Mouse (Mus musculus) right cerebral cortex, postnatal 25 days (tissue): ENCODE data around the gene Mmgt2.
"Not testable (repeated sequence)": the region's sequence is repeated elsewhere in the genome, so short reads cannot be mapped to it uniquely, and the experiment has no call there.

Experiments
- DNase-seq: peaks from one replicate; pipeline ENCODE4 v3.0.0; 2022

Mmgt2 gene

DNA sequence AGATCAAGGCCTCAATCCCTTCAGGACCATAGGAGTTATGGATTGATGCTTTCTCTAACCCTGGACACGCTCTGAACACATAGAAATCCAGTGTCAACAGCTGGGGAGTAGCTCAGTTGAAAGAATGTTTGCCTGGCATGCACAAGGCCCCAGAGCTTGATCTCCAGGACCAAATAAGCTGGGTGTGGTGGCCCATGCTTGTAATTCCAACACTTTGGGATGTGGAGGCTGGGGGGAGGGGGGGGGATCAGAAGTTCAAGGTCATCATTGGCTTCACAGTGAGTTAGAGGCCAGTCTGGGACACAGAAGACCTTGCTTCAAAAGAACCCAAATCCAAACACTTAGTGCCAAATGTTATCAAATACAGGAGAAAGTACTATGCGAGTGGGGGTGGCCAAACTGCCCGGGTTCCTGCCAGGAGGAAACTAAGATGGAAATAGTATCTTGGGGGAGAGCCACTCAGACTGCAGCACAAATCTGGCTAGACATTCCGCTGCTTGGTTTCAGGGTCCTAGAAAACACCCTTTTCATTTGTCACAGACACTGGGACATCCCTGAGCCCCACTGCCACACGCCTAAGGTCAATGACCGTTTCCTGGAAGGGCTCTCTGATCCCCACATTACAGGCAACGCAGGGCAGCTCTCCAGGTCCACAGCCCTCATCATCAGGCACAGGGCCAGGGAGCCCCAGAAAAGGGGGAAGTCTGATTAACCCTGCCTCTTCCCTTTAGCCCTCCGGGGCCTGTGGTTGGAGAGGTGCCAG, 2.6 kb upstream of the Mmgt2 start:
- peak; percentile 49 for DNase-seq

DNA sequence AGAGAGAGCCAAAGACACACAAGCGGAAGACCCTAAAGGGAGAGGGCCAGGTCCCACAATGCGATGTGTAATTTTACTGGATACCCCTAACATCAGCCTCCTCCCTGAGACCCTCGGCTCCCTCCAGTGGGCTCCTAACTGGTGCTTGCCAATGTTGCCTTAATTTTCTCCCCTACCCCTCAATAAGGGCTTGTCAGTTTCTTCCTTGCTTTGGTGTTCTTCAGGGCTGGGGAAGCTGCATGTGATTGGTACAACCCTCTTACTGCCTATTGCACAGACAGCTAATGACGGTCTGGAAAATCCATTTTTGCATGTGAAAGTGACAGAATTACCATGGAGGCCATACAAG, 2.0 kb upstream of the Mmgt2 start:
- DNase-seq = no peak

DNA sequence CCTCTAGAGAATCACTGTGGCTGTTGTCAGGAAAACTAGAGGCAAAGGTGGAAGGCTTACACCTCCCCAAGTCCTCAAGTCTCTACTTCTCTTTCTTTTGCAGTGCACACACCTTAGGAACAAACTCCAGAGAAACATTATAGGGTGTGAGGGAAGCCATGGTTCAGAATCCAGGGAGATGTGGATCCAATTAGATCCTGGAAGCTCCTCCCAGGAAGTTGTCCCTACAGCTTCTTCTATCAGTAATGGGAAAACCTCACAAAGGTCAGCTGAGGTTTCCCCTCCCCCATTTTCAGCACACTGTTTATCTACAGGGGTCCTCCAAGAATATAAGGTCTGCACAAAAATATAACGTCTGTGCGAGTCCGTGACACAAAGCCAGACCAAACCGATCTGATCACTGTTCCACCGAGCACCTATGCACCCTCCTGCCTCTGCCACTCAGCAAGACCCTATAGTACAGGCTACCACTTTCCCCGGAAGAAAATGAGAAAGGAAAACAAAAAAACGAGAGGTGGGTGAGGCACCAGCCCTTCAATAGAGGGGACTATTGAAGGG, 1.4 kb upstream of the Mmgt2 start:
- DNase-seq = no peak

DNA sequence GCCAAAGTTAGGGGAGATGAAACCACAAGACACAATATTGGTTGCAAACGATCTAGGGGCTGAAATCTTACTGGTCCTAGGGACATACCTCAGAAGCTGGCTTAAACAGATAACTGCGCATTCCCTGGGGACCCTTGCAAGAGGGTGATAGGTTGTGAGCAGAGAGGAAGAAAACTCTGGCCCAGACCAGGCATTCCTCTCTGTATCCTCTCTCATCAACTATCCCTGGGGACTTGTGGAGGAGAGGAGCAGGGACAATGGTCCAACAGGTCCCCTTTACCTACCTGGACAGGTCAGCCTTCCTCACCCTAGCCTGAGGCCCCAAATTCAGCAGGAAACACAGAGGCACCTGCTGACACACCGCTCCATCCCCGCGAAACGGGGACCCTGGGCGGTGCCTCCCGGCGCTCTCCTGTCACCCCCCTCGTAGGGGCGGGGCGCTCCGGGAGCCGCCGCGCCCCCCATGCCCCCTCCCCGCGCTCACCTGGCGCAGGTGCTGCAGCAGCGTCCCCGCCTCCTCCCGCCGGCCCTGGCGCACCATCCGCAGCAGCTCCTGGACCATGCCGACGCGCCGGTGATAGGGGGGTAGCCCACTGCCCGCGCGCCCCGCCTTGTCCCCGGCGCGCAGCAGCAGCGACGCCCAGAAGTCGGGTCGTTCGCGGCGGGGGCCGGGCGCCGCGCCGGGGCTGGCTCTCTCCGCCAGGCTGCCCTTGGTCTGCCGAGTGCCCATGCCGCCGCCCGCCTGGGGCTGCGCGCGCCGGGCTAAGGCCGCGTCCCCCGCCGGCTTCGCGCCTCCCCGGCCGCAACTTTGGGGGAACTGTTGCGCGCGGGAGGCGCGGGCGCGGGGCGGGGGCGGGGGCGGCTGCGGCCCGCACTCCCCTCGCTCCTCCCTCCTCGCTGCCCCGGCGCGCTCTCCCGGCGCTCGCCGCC, 538 bp upstream of the Mmgt2 start, which contains the start of gene Lrrc75a:
Gene Lrrc75a, minus strand, starts transcription at position 863 of the 930 bp plus-strand sequence.
- DNase-seq = peak; percentile 55

DNA sequence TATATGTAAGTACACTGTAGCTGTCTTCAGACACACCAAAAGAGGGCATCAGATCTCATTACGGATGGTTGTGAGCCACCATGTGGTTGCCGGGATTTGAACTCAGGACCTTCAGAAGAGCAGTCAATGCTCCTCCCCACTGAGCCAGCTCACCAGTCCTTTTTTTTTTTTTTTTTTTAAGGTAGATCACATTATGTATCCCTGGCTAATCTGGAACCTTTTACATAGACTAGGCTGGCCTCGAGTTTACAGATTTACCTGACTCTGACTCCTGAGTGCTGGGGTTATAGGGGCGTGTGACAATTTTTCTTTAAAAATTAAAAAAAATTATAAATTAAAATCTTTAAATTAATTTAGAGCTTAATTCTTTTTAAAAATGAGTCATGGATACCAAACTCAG, 1.3 kb downstream of the Mmgt2 start:
- DNase-seq = not testable (repeated sequence)

DNA sequence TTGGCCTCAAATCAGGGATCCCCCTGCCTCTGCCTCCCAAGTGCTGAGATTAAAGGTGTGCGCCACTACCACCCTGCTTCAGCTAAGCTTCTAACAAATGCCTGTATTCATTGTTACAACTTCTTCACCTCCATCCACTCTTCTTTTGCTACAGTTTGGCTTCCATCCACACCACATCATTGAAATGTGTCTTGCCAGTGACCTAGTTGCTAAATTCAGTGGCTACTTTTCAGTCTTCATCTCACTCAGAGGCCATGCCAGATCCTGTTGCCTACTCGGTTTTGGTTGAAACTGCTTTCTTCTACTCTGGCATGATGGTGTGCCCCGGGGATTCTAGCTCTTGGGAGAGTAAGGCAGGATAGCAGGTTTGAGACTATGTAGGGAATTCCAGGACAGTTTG, 3.1 kb downstream of the Mmgt2 start:
- no peak for DNase-seq

DNA sequence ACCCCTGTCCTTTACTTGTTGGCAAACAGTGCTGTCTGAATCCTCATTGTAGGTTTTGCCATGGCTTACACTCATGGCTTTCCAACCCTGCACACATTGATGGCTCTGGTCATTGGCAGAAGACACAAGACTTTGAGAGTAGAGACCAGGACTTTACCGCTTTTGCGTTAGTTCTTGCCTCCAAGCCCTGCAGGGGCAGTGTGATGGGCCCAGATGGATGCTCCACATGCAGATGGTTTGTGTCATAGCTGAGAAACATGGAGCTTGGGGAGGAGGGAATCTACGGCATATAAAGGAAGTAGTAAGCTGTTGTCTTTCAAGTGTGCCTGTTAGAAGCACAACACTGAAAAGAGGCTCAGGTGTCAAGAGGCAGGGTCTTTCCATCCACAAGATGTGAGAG, 3.6 kb downstream of the Mmgt2 start:
- no peak for DNase-seq

DNA sequence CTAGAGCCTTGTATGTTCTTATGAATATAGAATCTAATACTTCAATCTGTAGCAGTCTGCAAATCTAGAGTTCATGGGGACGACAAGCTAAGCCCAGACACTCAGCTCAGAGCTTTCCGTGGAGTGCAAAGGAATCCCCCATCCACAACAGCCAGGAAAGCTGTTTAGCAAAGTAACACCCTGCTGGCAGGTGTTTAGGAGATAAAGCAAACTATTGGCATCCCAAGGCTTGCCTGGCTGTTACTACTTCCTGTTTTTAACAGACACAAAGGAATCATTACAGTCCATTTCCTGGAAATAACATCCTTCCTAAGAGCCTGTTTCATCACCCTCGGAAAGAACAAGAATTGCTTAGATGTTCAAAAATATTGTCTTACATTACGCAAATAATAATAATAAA, 12.4 kb downstream of the Mmgt2 start:
- no peak for DNase-seq

DNA sequence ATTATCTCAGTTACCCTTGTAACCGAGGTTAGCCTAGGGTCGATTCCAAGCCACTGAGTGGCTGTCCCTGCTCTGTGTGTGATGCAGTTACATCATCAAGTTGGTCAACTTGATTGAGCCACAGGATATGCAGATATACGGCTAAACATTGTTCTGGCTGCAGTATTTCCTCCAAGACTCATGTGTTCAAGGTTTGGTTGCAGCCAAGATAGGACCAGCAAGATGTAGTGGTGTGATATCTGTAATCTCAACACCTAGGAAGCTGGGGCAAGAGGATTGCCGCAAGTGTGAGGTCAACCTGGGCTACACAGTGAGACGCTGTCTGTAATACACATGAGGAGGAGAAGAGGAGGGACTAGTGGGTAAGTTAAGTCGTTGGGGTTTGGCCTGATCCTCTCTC, 15.8 kb downstream of the Mmgt2 start:
- no peak for DNase-seq

DNA sequence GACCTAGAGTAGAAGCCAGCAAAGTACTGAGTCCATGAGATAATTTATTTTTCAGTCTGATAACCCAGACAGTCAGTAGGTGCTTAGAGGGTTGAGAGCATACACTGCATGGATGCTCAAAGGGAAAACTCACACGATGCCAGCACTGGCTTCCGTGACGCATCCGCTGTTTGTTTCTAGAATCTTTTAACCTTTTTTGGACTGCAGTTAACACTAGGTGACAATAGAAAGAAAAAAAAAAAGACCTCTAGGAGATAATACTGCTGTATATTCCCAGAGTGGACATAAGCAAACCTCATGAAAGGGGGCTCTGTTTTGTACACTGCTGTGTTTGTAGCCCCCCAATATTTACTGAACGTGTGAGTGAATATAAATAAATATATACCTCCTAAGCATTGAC, 20.5 kb downstream of the Mmgt2 start:
- no peak for DNase-seq

DNA sequence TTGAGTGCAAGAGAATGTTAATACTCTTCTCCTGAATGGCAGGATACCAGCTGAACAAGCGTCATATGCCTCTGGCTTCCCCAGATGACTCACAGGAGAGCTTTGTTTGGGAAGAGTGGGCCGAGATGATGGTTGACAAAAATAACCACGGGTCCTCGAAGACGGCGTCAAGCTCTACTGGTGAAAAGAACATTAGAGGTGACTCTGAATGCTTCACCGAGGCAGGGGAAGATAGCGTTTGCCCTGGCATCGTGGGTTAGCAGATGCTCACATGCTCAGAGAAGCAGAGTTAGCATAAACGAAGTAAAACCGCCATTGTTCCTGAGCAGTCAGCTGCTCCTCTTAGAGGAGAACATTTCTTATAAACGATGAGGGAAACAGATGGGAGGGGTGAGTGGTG, 21.0 kb downstream of the Mmgt2 start:
- peak; percentile 73 for DNase-seq

DNA sequence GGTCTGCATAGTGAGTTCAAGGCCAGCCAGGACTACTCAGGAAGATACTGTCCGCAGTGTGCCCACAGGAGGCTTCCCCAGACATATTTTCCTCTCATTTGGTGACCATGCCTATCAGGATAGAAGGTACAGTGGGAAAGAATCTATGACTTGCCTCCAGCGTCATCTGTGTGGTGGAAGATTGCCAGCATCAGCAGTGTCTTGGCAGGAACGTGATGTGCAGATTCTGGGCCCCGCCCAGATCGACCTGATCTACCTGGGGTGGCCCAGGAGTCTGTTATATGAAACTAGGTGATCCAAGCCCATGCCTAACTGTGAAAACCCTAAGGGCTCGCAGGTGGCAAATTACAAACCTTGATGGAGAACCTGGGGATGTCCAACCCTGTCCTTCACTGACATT, 21.5 kb downstream of the Mmgt2 start:
- DNase-seq = no peak

DNA sequence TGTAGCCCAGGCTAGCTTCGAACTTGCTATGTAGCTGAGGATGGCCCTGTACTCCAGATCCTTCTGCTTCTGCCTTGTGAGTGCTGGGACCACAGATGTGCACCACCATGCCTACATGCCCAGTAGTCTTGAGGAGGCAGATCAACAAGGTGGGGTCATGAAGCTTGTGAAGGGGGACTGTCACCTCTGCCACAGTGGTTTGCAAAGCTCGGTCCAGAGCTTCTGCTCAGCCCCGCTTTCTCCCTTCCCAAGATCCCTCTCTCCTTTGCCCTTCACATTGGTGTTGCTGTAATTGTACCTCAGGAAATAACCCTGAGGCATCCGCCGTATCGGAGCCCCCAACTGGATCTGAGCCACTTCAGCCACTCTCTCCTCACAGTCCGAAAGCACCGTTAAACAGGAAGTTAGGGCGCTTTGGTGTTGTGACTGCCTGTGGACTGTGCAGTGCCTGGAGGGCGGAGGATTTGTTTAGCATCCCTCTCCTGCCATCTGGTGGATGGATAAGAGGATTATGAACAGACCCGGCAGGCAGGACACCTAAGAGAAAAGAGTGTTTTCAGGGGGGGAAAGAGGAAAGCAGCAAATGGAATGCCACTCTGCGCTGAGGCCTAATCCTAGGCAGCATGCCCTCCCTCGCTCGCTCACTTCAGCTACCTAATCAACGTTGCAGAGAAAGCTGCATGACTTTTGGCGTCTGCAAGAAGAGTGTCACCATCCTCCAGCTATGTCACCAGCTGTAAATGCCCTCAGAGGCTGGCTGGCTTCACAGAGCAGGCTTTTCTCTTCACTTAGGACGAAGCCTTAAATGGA, 27.2 kb downstream of the Mmgt2 start:
- DNase-seq = peak; percentile 60

DNA sequence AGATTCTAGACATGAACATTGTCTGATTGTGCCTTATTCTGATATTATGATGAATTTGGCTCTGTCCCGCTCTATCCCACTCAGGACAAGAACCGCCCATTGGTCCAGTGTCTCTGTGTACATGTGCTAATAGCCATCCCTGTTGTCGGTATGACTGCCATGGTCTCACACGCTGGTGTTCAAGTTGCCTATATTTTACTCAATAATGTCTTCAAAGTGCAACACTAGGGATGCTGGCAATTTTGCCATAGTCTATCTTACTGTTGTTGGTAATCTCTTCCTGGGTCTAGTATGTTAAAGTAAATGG, 27.8 kb downstream of the Mmgt2 start:
- no peak for DNase-seq

DNA sequence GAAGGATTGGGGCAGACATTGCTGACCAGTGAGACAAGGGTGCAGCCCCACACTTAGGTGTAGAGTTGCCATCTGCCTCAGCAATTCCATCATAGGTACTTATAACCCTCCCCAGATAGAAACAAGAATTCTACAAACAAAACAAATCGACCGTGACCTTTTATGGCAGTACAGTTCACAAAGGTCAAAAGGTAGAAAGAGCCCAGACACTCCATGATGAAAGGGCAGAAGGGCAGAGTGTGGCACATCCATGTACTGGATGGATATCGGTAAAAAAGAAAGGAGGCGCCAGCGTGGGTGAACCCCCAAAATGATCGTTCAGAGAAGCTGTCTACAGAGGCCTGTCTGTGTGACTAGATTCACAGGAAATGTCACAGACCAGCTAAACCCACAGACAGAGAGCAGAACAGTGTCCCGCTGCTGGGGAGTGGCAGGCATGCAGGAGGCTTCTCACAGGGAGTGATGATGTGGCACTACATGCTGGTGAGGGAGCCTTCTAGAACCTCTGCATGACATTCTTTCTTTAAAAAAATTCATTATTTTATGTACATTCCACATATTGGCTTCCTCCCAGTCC, 30.4 kb downstream of the Mmgt2 start:
- no peak for DNase-seq

DNA sequence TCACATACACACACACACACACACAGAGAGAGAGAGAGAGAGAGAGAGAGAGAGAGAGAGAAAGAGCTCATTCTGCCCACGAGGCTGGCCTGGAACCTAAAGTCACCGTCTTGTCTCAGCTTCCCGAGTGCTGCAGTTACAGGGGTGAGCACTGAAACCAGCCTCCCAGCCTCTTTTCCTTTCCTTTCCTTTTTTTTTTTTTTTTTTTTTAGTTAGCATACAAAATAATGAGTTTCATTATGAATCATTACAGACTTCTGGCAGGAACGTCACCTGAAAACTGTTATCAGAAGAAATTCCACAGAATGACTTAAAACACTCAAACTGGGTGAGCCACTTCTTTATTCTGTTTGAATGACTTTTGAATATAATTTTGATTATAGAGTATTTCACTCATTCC, 31.5 kb downstream of the Mmgt2 start:
- no peak for DNase-seq

DNA sequence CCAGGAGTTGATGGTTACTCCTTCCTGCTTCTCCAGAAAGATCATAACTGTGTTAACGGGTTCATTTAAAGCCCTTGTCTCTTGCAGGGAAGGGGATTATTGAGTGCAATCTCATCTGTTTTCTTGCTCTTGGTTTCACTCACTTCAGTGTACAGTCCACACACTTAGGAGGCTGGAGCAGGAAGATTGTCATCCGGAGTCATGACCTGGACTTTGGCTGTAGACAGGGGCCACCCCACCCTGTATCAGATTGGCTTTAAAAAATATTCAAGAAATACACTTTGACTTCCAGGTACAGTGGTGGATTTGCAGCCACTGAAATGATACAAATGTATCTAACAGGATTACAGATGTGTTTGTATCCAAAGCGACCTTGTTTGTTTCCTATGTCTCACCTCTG, 43.1 kb downstream of the Mmgt2 start:
- DNase-seq = no peak

DNA sequence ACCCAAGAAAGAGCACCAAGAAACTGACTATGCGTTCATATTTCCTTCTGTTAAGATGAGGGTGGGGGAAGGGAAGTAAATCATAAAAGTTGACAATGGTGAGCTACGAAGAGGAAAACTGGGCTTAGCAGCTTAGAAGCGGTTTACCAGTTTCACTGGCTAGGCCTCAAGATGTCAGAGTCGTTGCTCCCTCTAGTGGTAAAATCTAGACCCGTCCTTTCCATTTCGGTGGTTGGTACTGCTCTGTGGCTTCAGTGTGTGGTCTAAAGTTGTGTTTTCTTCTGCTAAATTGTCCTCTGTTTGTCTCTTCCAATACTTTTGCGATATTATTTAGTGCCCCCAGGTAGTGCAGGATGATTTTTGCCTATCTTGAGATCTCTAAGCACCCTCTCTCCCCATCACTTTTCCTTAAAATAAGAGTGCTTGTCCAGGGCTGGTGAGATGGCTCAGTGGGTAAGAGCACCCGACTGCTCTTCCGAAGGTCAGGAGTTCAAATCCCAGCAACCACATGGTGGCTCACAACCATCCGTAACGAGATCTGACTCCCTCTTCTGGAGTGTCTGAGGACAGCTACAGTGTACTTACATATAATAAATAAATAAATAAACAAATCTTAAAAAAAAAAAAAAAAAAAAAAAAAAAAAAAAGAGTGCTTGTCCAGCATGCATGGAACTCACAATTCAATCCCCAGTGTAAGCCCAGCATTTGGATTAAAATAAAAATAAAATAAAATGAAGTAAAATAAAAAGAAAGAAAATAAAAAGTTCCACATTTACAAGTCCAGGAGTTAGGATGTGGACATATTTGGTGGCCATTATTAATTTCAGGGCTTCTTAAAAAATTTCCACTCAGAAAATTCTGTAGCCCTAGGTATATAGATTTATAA, 45.1 kb downstream of the Mmgt2 start:
- DNase-seq = no peak

DNA sequence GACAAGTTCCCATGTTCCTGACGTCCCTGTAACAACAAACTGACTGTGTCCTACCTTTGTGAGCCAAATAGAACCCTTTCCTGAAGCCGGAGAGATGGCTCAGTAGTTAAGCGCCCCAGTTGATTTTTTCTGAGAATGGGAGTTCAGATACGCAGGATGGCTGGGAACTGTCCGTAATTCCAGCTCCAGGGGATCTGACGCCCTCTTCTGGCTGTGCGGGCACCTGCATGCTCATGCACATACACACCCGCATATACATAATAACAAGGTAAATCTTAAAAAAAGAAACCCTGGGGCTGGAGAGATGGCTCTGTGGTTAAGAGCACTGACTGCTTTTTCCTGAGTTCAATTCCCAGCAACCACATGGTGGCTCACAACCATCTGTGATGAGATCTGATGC, 46.7 kb downstream of the Mmgt2 start:
- DNase-seq = no peak

DNA sequence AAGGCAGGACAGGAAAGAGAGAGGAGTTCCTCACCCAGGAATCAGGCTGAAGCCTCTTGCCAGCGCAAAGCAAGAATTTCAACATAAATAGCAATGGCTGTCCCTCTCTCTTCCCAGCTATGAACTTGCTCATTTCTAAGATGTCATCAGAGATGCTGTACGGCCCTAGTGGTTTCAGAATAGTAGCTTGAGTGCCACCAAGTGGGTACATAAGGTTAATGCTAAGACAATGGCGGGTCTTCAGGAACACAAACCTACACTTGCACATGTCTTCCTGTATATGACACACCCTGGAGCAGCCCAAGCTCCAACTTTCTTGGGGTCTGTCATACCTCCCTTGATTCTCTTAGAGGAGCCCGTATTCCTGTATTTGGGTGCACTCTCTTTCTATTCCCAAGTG, 51.3 kb downstream of the Mmgt2 start:
- DNase-seq = no peak

DNA sequence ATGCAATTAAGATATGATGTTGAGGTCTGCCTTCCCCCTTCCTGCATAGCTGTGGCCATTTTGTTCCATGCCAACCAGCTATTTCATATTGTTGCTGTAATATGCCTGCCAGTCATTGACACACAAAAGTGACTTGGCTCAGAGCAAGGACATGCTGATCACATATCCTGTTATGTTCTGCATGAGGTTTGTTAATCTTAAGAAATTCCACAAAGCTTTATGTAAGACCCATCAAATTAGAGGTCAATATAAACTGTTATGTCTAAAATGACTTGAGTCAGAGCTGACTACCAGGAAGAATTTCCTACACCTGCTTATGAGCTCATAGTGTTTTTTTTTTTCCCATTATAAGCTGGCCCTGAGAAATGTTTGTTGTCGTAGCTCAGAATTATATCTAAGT, 52.8 kb downstream of the Mmgt2 start:
- DNase-seq = no peak

DNA sequence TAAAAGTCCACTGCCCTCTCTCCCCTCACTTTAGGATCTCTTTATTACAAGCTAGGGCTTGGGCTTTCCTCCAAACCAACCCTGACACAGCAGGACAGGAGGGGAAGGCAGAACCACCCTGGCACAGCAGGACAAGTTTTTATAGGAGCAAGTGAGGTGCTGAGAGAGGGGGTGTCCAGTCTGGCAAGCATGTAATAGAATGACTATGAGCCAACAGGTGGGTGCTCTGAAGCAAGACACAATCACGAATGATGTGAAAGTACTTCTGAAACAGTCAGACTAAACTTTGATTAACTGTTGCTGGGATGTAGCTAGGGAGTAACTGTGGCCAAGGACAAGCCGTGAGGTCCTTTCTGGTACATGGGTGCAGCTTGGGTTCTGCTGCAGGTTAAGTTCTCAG, 57.7 kb downstream of the Mmgt2 start:
- DNase-seq = no peak
